Mouse (Mus musculus) midbrain, embryonic 16.5 days (tissue): ENCODE data around the gene E030018B13Rik. TPM values are rescaled to one million over a fixed set of nuclear protein-coding genes. Genes with fewer than 3 reads are reported as not detected.

Experiments used
- ATAC-seq: fragments of 200-750 bp; cut with Nextera tagmentation; 2 replicates; pipeline ENCODE4 v1.8.0; 2017; ENCODE audit warnings: moderate TSS enrichment
- H3K27ac ChIP-seq: fragments of 300-500 bp; sonication (generic); 2 replicates; pipeline ENCODE4 v1.5.1; 2014; ENCODE audit warnings: mild to moderate bottlenecking, low read length, mixed read lengths
- H3K27me3 ChIP-seq: fragments of 300-500 bp; sonication (generic); 2 replicates; pipeline ENCODE4 v1.6.1; 2014; ENCODE audit warnings: low read depth, low read length, mixed read lengths; ENCODE audit not compliant: control insufficient read depth, insufficient read depth
- H3K36me3 ChIP-seq: fragments of 300-500 bp; sonication (generic); 2 replicates; pipeline ENCODE4 v1.6.1; 2014; ENCODE audit warnings: mild to moderate bottlenecking, low read length, moderate library complexity, mixed read lengths; ENCODE audit not compliant: control insufficient read depth, insufficient read depth
- H3K4me1 ChIP-seq: fragments of 300-500 bp; sonication (generic); 2 replicates; pipeline ENCODE4 v1.6.1; 2014; ENCODE audit warnings: mild to moderate bottlenecking, low read length, mixed read lengths; ENCODE audit not compliant: control insufficient read depth, insufficient read depth
- H3K4me2 ChIP-seq: fragments of 300-500 bp; sonication (generic); 2 replicates; pipeline ENCODE4 v1.6.1; 2014; ENCODE audit warnings: mild to moderate bottlenecking, low read length, mixed read lengths
- H3K4me3 ChIP-seq: fragments of 300-500 bp; sonication (generic); 2 replicates; pipeline ENCODE4 v1.5.1; 2014; ENCODE audit warnings: low read depth, mild to moderate bottlenecking, low read length, moderate library complexity, mixed read lengths
- H3K9ac ChIP-seq: fragments of 300-500 bp; sonication (generic); 2 replicates; pipeline ENCODE4 v1.6.1; 2014; ENCODE audit warnings: low read depth, low read length, mixed read lengths
- H3K9me3 ChIP-seq: fragments of 300-500 bp; sonication (generic); replicated peaks from 2 replicates; pipeline ENCODE4 v1.6.1; 2014; ENCODE audit warnings: mild to moderate bottlenecking, low read length, mixed read lengths; ENCODE audit not compliant: control insufficient read depth, poor library complexity, severe bottlenecking
- WGBS: fragments of 180-500 bp; shearing (Covaris S2); extraction: QIAGEN DNeasy Blood & Tissue Kit; methylation state at CpG from one replicate; pipeline ENCODE4 v1.1.7; 2014; 5-methylcytosine and 5-hydroxymethylcytosine counted together
- polyA plus RNA-seq: library from polyadenylated mRNA; unstranded; fragments of >200 nt; fragmentation: Nextera tagmentation; extraction: Ambion mirVana; gene quantifications from 2 replicates; pipeline ENCODE4 v1.2.1, GENCODE M21; 2015

The E030018B13Rik gene
- polyA plus RNA-seq, 1 experiment from 2014 or later = not detected

DNA sequence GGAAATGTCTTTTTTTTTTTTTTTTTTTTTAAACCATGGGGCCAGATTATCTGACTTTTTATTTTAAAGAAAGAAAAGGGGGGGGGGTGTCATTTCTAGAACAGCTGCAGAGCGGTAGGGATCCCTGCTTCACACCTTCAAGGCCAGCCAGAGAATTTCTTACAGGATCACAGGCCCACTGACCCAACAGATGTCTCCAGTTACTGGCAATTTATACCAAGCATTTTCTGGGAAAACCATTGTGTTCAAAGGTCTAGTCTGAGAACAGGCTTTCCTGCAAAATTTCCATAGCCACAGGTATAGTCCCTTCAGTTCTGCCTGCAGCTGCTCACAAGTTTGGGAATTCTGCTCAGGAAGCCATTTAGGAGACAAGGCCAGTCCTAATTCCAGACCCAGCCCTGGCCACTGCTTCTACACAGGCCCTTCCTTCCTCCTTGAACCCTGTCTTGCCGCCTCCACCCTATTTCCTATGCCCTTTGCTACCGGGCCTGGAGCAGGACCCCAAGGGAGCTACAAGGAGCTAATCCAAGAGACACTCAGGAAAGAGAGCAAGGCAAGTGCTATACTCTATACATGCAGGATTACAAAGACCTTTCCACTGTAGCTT, 13.9 kb upstream of the E030018B13Rik start:
- Histone ChIP-seq H3K36me3 (no peaks in the 10 kb centered on the region), H3K27me3 (no peaks in the 10 kb centered on the region), H3K4me2 (no peak overlapping the region), H3K27ac (no peak overlapping the region), H3K9me3 (no peaks in the 10 kb centered on the region), H3K9ac (no peak overlapping the region), H3K4me3 (no peak overlapping the region), H3K4me1 (peaks cover 16% of the 10 kb centered on the region)
- 52% methylated on average over 3 of the region's 3 CpGs for WGBS
- ATAC-seq = no peak

DNA sequence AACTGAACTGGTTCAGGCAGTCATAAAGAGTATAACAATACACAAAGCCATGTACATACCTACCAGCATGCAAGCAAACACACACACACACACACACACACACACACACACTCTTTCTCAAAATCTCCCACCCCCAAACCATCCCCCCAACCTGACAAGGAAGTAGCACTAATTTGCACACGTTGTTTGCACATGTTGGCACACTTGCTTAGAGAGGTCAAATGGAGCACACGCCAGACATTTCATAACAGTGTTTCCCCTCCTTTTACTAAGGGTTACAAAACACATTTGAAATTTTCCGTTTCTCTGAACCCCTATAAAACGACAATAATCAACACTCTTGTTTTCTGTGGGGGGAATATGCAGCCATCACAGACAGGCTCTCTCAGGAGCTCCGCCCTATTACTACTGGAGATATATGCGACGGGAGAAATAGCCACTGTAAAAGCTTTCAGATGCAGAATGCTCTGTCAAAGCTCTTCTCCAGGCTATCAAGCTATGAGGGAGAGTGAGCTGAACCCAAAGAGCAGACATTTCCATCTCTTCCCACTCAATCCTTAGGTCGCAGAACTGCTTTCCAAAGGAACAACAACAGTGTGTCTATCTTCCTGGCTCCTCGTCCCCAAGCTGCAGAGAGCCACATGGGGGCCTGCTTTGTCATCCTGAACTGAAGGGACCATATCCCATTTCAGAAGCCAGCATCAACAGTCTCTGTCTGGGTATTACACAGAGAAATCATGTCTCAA, 12.8 kb upstream of the E030018B13Rik start:
- no peaks in the 10 kb centered on the region for H3K27me3 ChIP-seq
- no peak overlapping the region for H3K4me2 ChIP-seq
- no peaks in the 10 kb centered on the region for H3K36me3 ChIP-seq
- 71% methylated on average over 9 of the region's 9 CpGs for WGBS
- ATAC-seq = no peak
- H3K9me3 ChIP-seq = no peaks in the 10 kb centered on the region
- H3K27ac ChIP-seq = 0 out of 2 replicates have a peak overlapping the region, but pooled peaks have one; percentile 24
- H3K4me3 ChIP-seq = no peak overlapping the region
- peaks cover 25% of the 10 kb centered on the region for H3K4me1 ChIP-seq
- no peak overlapping the region for H3K9ac ChIP-seq

DNA sequence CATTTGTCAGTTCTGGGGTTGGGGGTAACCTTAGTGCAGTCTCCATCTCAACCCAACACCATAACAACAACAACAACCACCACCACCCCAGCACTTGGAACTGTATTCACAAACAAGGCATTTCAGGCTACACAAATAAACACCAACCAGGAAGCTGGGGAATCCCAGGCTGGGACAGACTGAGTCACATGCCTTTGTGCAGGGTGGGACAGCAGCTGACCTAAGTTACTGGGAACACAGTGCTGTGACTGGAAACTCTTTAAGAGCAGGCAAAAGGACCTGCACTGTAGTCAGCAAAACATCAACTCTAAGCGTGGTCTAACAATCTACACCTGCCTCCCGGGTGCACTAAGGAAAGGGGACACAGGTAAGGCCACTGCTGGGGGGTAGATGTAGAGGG, 11.5 kb upstream of the E030018B13Rik start:
- Histone ChIP-seq H3K9ac (no peak overlapping the region), H3K9me3 (no peaks in the 10 kb centered on the region), H3K27me3 (no peaks in the 10 kb centered on the region), H3K4me3 (no peak overlapping the region), H3K4me1 (peaks cover 31% of the 10 kb centered on the region), H3K36me3 (no peaks in the 10 kb centered on the region), H3K27ac (no peak overlapping the region), H3K4me2 (no peak overlapping the region)
- 98% methylated on average over 2 of the region's 2 CpGs for WGBS
- no peak for ATAC-seq

GRCm38 (mm10) chr7:63905642-63906041, 11.0 kb upstream of the E030018B13Rik start:
- Histone ChIP-seq H3K27ac (no peak overlapping the region), H3K9me3 (no peaks in the 10 kb centered on the region), H3K4me1 (peaks cover 31% of the 10 kb centered on the region), H3K9ac (no peak overlapping the region), H3K36me3 (no peaks in the 10 kb centered on the region), H3K27me3 (no peaks in the 10 kb centered on the region), H3K4me3 (no peak overlapping the region), H3K4me2 (no peak overlapping the region)
- 92% methylated on average over 5 of the region's 5 CpGs for WGBS
- no peak for ATAC-seq

- Histone ChIP-seq H3K4me2 (no peak overlapping the region), H3K4me3 (no peak overlapping the region), H3K9ac (no peak overlapping the region), H3K27me3 (no peaks in the 10 kb centered on the region), H3K4me1 (peaks cover 36% of the 10 kb centered on the region), H3K27ac (peak overlapping the region; percentile 70), H3K36me3 (no peaks in the 10 kb centered on the region), H3K9me3 (no peaks in the 10 kb centered on the region)
- 77% methylated on average over 5 of the region's 5 CpGs for WGBS
- ATAC-seq = no peak
These were observed 8.7 kb upstream of the E030018B13Rik start for GRCm38 (mm10) chr7:63907778-63908495.

DNA sequence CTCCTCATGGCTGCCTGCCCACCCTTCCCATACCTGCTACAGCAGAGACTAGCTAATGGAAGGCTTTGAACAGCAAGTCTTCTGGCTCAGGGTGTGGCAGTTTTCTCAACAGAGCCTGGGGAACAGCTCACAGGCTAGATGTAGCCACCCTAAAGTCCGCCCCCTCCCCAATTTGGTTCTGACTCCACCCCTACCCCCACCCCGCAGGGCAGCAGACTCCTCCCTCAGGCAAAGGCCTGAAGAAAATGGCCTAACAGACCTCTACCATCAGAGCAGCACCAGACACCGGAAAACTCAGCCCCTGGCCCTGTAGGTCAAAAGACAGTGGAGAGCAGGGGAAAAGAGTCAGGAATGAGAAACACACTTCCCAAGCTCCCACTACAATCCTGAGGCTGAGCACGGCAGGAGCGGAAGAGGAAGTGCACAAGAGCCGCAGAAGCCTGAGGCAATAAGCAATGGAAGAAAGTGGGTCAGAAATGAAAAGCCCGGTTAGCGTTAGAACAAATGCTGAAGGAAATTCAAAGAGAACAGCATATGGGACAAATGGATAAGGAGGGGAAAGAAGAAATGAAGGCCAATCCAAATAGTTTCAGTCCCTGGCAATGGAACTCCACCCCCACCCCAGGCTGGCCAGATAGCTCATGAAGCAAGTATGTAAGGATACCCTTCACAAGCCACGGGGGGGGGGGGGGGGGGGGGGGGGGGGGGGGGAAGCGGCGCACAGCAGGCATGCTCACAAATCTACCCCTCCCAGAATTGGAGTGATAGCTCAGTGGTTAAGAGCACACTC, 8.0 kb upstream of the E030018B13Rik start:
- 33% methylated on average over 8 of the region's 11 CpGs for WGBS
- Histone ChIP-seq H3K4me3 (no peak overlapping the region), H3K27ac (peak overlapping the region; percentile 70), H3K4me2 (no peak overlapping the region), H3K36me3 (no peaks in the 10 kb centered on the region), H3K9me3 (no peaks in the 10 kb centered on the region), H3K9ac (no peak overlapping the region), H3K4me1 (peaks cover 36% of the 10 kb centered on the region), H3K27me3 (no peaks in the 10 kb centered on the region)
- ATAC-seq = 0 out of 2 replicates have a peak, but pooled peaks have one; percentile 16

DNA sequence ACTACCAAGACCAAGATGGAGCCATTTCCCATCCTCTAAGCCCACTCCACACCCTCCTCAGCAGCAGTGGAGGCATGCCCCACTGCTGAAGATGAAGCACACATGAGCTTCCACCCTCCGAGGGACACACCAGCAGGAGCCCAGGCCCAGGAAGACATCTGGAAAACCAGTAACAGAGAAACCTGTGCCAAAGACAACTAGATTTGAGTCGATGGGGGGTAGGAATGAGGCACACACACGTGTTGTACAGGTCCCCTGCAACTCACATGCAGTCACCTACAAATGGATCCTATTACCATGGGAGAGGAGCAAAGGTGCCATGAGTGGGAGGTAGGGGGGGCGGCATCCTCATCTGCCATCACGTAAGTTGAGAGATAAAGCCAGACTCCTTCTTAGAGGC, 6.4 kb upstream of the E030018B13Rik start:
- no peak overlapping the region for H3K4me3 ChIP-seq
- no peak overlapping the region for H3K9ac ChIP-seq
- no peaks in the 10 kb centered on the region for H3K27me3 ChIP-seq
- peaks cover 36% of the 10 kb centered on the region for H3K4me1 ChIP-seq
- no peak for ATAC-seq
- no peak overlapping the region for H3K27ac ChIP-seq
- H3K9me3 ChIP-seq = no peaks in the 10 kb centered on the region
- no peak overlapping the region for H3K4me2 ChIP-seq
- H3K36me3 ChIP-seq = no peaks in the 10 kb centered on the region
- 78% methylated on average over 5 of the region's 5 CpGs for WGBS

- H3K4me2 ChIP-seq = no peak overlapping the region
- H3K4me3 ChIP-seq = no peak overlapping the region
- no peaks in the 10 kb centered on the region for H3K27me3 ChIP-seq
- no peak overlapping the region for H3K27ac ChIP-seq
- no peaks in the 10 kb centered on the region for H3K9me3 ChIP-seq
- no peaks in the 10 kb centered on the region for H3K36me3 ChIP-seq
- peaks cover 36% of the 10 kb centered on the region for H3K4me1 ChIP-seq
- WGBS = 42% methylated on average over 4 of the region's 4 CpGs
- no peak overlapping the region for H3K9ac ChIP-seq
- no peak for ATAC-seq
These were observed 5.7 kb upstream of the E030018B13Rik start for GRCm38 (mm10) chr7:63910912-63911311.
